Mouse (Mus musculus): Measurements from ENCODE around the gene Ppip5k2. TPM values are rescaled to one million over a fixed set of nuclear protein-coding genes. Genes with fewer than 3 reads are reported as not detected.

Ppip5k2 gene
- total and polyA plus RNA-seq, 3 experiments = 26.9 to 84.1 (median 69.8) TPM

- Histone ChIP-seq H3K79me2 (replicated peaks; ENCODE audit: control insufficient read depth, insufficient read depth, low read length) (no peaks in the 10 kb centered on the region), H3K4me1 (ENCODE audit: control insufficient read depth, insufficient read depth, low read length) (no peaks in the 10 kb centered on the region), H3K4me3 (no peak overlapping the region), H3K27me3 (ENCODE audit: control insufficient read depth, insufficient read depth, low read length) (no peaks in the 10 kb centered on the region), H3K36me3 (ENCODE audit: control insufficient read depth, insufficient read depth, low read length) (peaks cover 22% of the 10 kb centered on the region), H3K9ac (ENCODE audit: low read depth, low read length) (no peak overlapping the region), H3K27ac (no peak overlapping the region)
- no peak for DNase-seq
- intact Hi-C loops (cut with DNase I) = no loop called here
- TF ChIP-seq CTCF (IDR thresholded peaks at IDR 0.05) (no peak), POLR2A (IDR thresholded peaks at IDR 0.05; ENCODE audit: insufficient read depth, low read depth, low read length) (no peak), EP300 (IDR thresholded peaks at IDR 0.05; ENCODE audit: insufficient read depth, low read depth, low read length) (no peak)
Observed at GRCm38 (mm10) chr1:97753216-97753615, 17.0 kb downstream of the Ppip5k2 start.

- no peaks in the 10 kb centered on the region for H3K27me3 ChIP-seq (ENCODE audit: control insufficient read depth, insufficient read depth, low read length)
- WGBS = 90% methylated on average over 3 of the region's 3 CpGs
- H3K4me3 ChIP-seq = no peak overlapping the region
- H3K9ac ChIP-seq (ENCODE audit: low read depth, low read length) = no peak overlapping the region
- TF ChIP-seq CTCF (IDR thresholded peaks at IDR 0.05) = no peak
- no peak for TF ChIP-seq EP300 (IDR thresholded peaks at IDR 0.05; ENCODE audit: insufficient read depth, low read depth, low read length)
- no peak for TF ChIP-seq POLR2A (IDR thresholded peaks at IDR 0.05; ENCODE audit: insufficient read depth, low read depth, low read length)
- no peaks in the 10 kb centered on the region for H3K79me2 ChIP-seq (replicated peaks; ENCODE audit: control insufficient read depth, insufficient read depth, low read length)
- H3K36me3 ChIP-seq (ENCODE audit: control insufficient read depth, insufficient read depth, low read length) = peaks cover 20% of the 10 kb centered on the region
- H3K4me1 ChIP-seq (ENCODE audit: control insufficient read depth, insufficient read depth, low read length) = no peaks in the 10 kb centered on the region
- DNase-seq = no peak
- intact Hi-C loops (cut with DNase I) = no loop called here
- H3K27ac ChIP-seq = no peak overlapping the region
Observed at GRCm38 (mm10) chr1:97748163-97748562, 22.0 kb downstream of the Ppip5k2 start.

- intact Hi-C loops (cut with DNase I) = no loop called here
- 95% methylated on average over 7 of the region's 7 CpGs for WGBS
- no peak for DNase-seq
- Histone ChIP-seq H3K4me1 (ENCODE audit: control insufficient read depth, insufficient read depth, low read length) (no peaks in the 10 kb centered on the region), H3K27ac (no peak overlapping the region), H3K79me2 (replicated peaks; ENCODE audit: control insufficient read depth, insufficient read depth, low read length) (no peaks in the 10 kb centered on the region), H3K36me3 (ENCODE audit: control insufficient read depth, insufficient read depth, low read length) (peaks cover 18% of the 10 kb centered on the region), H3K9ac (ENCODE audit: low read depth, low read length) (no peak overlapping the region), H3K4me3 (no peak overlapping the region), H3K27me3 (ENCODE audit: control insufficient read depth, insufficient read depth, low read length) (no peaks in the 10 kb centered on the region)
- TF ChIP-seq POLR2A (IDR thresholded peaks at IDR 0.05; ENCODE audit: insufficient read depth, low read depth, low read length) (no peak), CTCF (IDR thresholded peaks at IDR 0.05) (no peak), EP300 (IDR thresholded peaks at IDR 0.05; ENCODE audit: insufficient read depth, low read depth, low read length) (no peak)
Observed at GRCm38 (mm10) chr1:97746261-97746660, 23.9 kb downstream of the Ppip5k2 start.

GRCm38 (mm10) chr1:97745712-97746111, 24.5 kb downstream of the Ppip5k2 start:
- no peaks in the 10 kb centered on the region for H3K4me1 ChIP-seq (ENCODE audit: control insufficient read depth, insufficient read depth, low read length)
- H3K9ac ChIP-seq (ENCODE audit: low read depth, low read length) = no peak overlapping the region
- peaks cover 15% of the 10 kb centered on the region for H3K36me3 ChIP-seq (ENCODE audit: control insufficient read depth, insufficient read depth, low read length)
- 43% methylated on average over 4 of the region's 4 CpGs for WGBS
- intact Hi-C loops (cut with DNase I) = no loop called here
- no peak for DNase-seq
- no peak for TF ChIP-seq EP300 (IDR thresholded peaks at IDR 0.05; ENCODE audit: insufficient read depth, low read depth, low read length)
- TF ChIP-seq POLR2A (IDR thresholded peaks at IDR 0.05; ENCODE audit: insufficient read depth, low read depth, low read length) = no peak
- no peak for TF ChIP-seq CTCF (IDR thresholded peaks at IDR 0.05)
- H3K27me3 ChIP-seq (ENCODE audit: control insufficient read depth, insufficient read depth, low read length) = no peaks in the 10 kb centered on the region
- no peak overlapping the region for H3K4me3 ChIP-seq
- no peaks in the 10 kb centered on the region for H3K79me2 ChIP-seq (replicated peaks; ENCODE audit: control insufficient read depth, insufficient read depth, low read length)
- H3K27ac ChIP-seq = no peak overlapping the region

GRCm38 (mm10) chr1:97743063-97743462, 27.1 kb downstream of the Ppip5k2 start:
- H3K4me3 ChIP-seq = no peak overlapping the region
- no peaks in the 10 kb centered on the region for H3K4me1 ChIP-seq (ENCODE audit: control insufficient read depth, insufficient read depth, low read length)
- H3K27me3 ChIP-seq (ENCODE audit: control insufficient read depth, insufficient read depth, low read length) = no peaks in the 10 kb centered on the region
- no peak for TF ChIP-seq CTCF (IDR thresholded peaks at IDR 0.05)
- TF ChIP-seq POLR2A (IDR thresholded peaks at IDR 0.05; ENCODE audit: insufficient read depth, low read depth, low read length) = no peak
- no peak for TF ChIP-seq EP300 (IDR thresholded peaks at IDR 0.05; ENCODE audit: insufficient read depth, low read depth, low read length)
- no peak for DNase-seq
- no peak overlapping the region for H3K9ac ChIP-seq (ENCODE audit: low read depth, low read length)
- no peak overlapping the region for H3K27ac ChIP-seq
- peaks cover 13% of the 10 kb centered on the region for H3K36me3 ChIP-seq (ENCODE audit: control insufficient read depth, insufficient read depth, low read length)
- 100% methylated on average over 1 of the region's 1 CpGs for WGBS
- no peaks in the 10 kb centered on the region for H3K79me2 ChIP-seq (replicated peaks; ENCODE audit: control insufficient read depth, insufficient read depth, low read length)
- intact Hi-C loops (cut with DNase I) = no loop called here

GRCm38 (mm10) chr1:97729339-97729738, 40.9 kb downstream of the Ppip5k2 start:
- Histone ChIP-seq H3K9ac (ENCODE audit: low read depth, low read length) (no peak overlapping the region), H3K4me3 (no peak overlapping the region), H3K36me3 (ENCODE audit: control insufficient read depth, insufficient read depth, low read length) (peaks cover 5% of the 10 kb centered on the region), H3K27me3 (ENCODE audit: control insufficient read depth, insufficient read depth, low read length) (no peaks in the 10 kb centered on the region), H3K4me1 (ENCODE audit: control insufficient read depth, insufficient read depth, low read length) (no peaks in the 10 kb centered on the region), H3K79me2 (replicated peaks; ENCODE audit: control insufficient read depth, insufficient read depth, low read length) (no peaks in the 10 kb centered on the region), H3K27ac (no peak overlapping the region)
- no peak for TF ChIP-seq POLR2A (IDR thresholded peaks at IDR 0.05; ENCODE audit: insufficient read depth, low read depth, low read length)
- 33% methylated on average over 1 of the region's 1 CpGs for WGBS
- no peak for DNase-seq
- intact Hi-C loops (cut with DNase I) = no loop called here

All from heart, adult 2 months (tissue).